In the genomic region with DNA sequence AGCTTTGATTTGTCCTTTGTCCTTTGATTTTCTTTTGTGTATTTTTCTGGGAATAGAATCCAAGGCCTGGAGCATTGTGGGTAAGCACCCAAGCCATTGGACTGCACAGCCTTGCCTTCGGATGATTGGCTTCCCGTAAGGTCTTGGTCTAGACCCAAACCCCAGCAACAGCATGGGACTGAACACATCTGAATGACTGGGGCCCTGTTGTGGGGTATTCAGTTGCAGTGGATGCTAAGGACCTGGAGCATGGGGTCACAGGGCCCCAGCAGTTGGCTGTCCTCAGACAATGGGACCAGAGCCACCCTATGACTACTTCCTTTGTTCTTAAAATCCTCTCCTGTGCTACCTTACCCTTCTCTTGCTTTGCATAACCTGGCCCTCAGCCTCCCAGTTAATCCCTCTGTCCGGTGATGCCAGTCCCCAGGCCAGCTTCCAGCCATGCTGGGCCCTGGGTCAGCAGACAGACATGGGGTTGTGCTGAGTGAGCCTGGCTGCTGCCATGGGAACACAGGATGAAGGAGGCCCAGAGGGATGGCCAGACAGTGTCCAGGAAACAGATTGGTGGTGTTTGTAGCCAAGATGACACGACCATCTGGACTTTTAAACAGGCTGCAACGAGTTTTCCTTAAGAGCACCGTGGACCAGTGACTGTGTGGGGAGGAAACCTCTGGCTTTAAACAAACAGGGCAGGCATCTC, we compare ENCODE assay signal across 9 mouse cellular contexts. TPM values are rescaled to one million over a fixed set of nuclear protein-coding genes. Genes with fewer than 3 reads are reported as not detected.
DNase-seq lines count a peak whose midpoint lies in the region; ATAC-seq lines count a peak whose summit lies in the region.
"Had no signal": no experiment of that assay in that cellular context is flagged by ENCODE, and none has a peak within 500 bp of the region (broad histone marks: within the 10 kb centered on the region; RNA-seq: fewer than 3 reads in every experiment).

No protein-coding gene starts in this region.

- H3K9ac ChIP-seq in limb, embryonic 11.5 days (ENCODE audit: low read length): no peak overlapping the region
- no peak overlapping the region for H3K9ac ChIP-seq in hindbrain, embryonic 16.5 days (ENCODE audit: low read depth, low read length)
- H3K9ac ChIP-seq in stomach, embryonic 16.5 days (ENCODE audit: low read length): no peak overlapping the region

- no peak overlapping the region for H3K4me3 ChIP-seq in limb, embryonic 11.5 days (ENCODE audit: low read depth, low read length)
- no peak overlapping the region for H3K4me3 ChIP-seq in limb, embryonic 10.5 days
- no peak overlapping the region for H3K4me3 ChIP-seq in hindbrain, embryonic 16.5 days (ENCODE audit: low read length)
- no peak overlapping the region for H3K4me3 ChIP-seq in stomach, embryonic 16.5 days (replicated peaks; ENCODE audit: low read length)

- H3K36me3 ChIP-seq in limb, embryonic 11.5 days (ENCODE audit: control insufficient read depth, insufficient read depth, low read length): peaks cover 2% of the 10 kb centered on the region; the same call in 1 of the 2 replicates
- peaks cover 68% of the 10 kb centered on the region for H3K36me3 ChIP-seq in limb, embryonic 10.5 days
- peaks cover 5% of the 10 kb centered on the region; the same call in 1 of the 2 replicates for H3K36me3 ChIP-seq in hindbrain, embryonic 16.5 days (ENCODE audit: control insufficient read depth, insufficient read depth, low read length)
- 0 out of 2 replicates have a peak, but pooled peaks cover 5% of the 10 kb centered on the region for H3K36me3 ChIP-seq in stomach, embryonic 16.5 days (ENCODE audit: control insufficient read depth, insufficient read depth, low read length)

- WGBS in limb, embryonic 11.5 days: 75% methylated on average over 6 of the region's 6 CpGs
- WGBS in limb, embryonic 10.5 days: 75% methylated on average over 6 of the region's 6 CpGs
- 39% methylated on average over 6 of the region's 6 CpGs for WGBS in hindbrain, embryonic 16.5 days
- WGBS in stomach, embryonic 16.5 days: 68% methylated on average over 6 of the region's 6 CpGs

- DNase-seq in limb, embryonic 11.5 days (ENCODE audit: low spot score): no peak
- DNase-seq in limb, embryonic 10.5 days (ENCODE audit: low spot score): no peak
- peak; percentile 53 for DNase-seq in gastrocnemius, postnatal 10 days
- DNase-seq in layer of hippocampus, postnatal 36 days: no peak
- no peak for DNase-seq in thymus, adult 18-20 months
- DNase-seq in testis, postnatal 14 days (ENCODE audit: low spot score): no peak

- peak; percentile 35; the same call in 1 of the 2 replicates for ATAC-seq in limb, embryonic 11.5 days (ENCODE audit: insufficient number of reproducible peaks, low FRiP score, low TSS enrichment, low read depth)
- ATAC-seq in hindbrain, embryonic 16.5 days: peak; percentile 85
- peak; percentile 33; the same call in 1 of the 2 replicates for ATAC-seq in stomach, embryonic 16.5 days (ENCODE audit: insufficient read depth, low FRiP score)

- H3K4me2 ChIP-seq in limb, embryonic 11.5 days (ENCODE audit: low read depth, severe bottlenecking): no peak overlapping the region
- H3K4me2 ChIP-seq in hindbrain, embryonic 16.5 days (ENCODE audit: low read length): no peak overlapping the region
- H3K4me2 ChIP-seq in stomach, embryonic 16.5 days (ENCODE audit: low read depth, low read length): no peak overlapping the region

- no peaks in the 10 kb centered on the region for H3K4me1 ChIP-seq in limb, embryonic 11.5 days (ENCODE audit: control insufficient read depth, insufficient read depth, low read length)
- H3K4me1 ChIP-seq in limb, embryonic 10.5 days: peaks cover 8% of the 10 kb centered on the region; the same call in 1 of the 2 replicates
- no peaks in the 10 kb centered on the region; the same call in 1 of the 2 replicates for H3K4me1 ChIP-seq in hindbrain, embryonic 16.5 days (ENCODE audit: control insufficient read depth, insufficient read depth, low read depth, low read length)
- H3K4me1 ChIP-seq in stomach, embryonic 16.5 days (ENCODE audit: control insufficient read depth, insufficient read depth, low read length): no peaks in the 10 kb centered on the region

- no peaks in the 10 kb centered on the region for H3K27me3 ChIP-seq in limb, embryonic 11.5 days (ENCODE audit: control insufficient read depth, insufficient read depth, low read length)
- no peaks in the 10 kb centered on the region for H3K27me3 ChIP-seq in limb, embryonic 10.5 days (ENCODE audit: low read depth, poor library complexity, severe bottlenecking)
- H3K27me3 ChIP-seq in hindbrain, embryonic 16.5 days (replicated peaks; ENCODE audit: control insufficient read depth, insufficient read depth, low read length): no peaks in the 10 kb centered on the region
- H3K27me3 ChIP-seq in stomach, embryonic 16.5 days (ENCODE audit: control insufficient read depth, insufficient read depth, low read length): no peaks in the 10 kb centered on the region

- no peak overlapping the region for H3K27ac ChIP-seq in limb, embryonic 11.5 days (replicated peaks; ENCODE audit: low read depth, low read length)
- H3K27ac ChIP-seq in limb, embryonic 10.5 days: no peak overlapping the region
- H3K27ac ChIP-seq in hindbrain, embryonic 16.5 days (ENCODE audit: low read depth, low read length): peak overlapping the region; percentile 68
- peak overlapping the region; percentile 1; the same call in 1 of the 2 replicates for H3K27ac ChIP-seq in stomach, embryonic 16.5 days (ENCODE audit: low read length)
- H3K27ac ChIP-seq: macrophage had no signal

- H3K9me3 ChIP-seq in limb, embryonic 11.5 days (ENCODE audit: control insufficient read depth, low read length): no peaks in the 10 kb centered on the region
- no peaks in the 10 kb centered on the region for H3K9me3 ChIP-seq in limb, embryonic 10.5 days (replicated peaks)
- no peaks in the 10 kb centered on the region for H3K9me3 ChIP-seq in hindbrain, embryonic 16.5 days (ENCODE audit: control insufficient read depth, low read length)
- H3K9me3 ChIP-seq in stomach, embryonic 16.5 days (replicated peaks; ENCODE audit: control insufficient read depth, low read length): no peaks in the 10 kb centered on the region

RNA-seq across cellular contexts. Expression of gene Apopt1, which starts 11.7 kb away (rescaled TPM):
- 55.1 and 61.1 TPM in 2 replicates for polyA plus RNA-seq in limb, embryonic 11.5 days (2014; fragmentation: Nextera tagmentation; extraction: Ambion mirVana)
- polyA plus RNA-seq in limb, embryonic 10.5 days (2016; fragmentation: Nextera tagmentation; extraction: Ambion mirVana): 57.4 and 64.8 TPM in 2 replicates
- total RNA-seq in gastrocnemius, postnatal 10 days (2021): 10 to 100 TPM; 34.7 to 39.5 TPM
- 52.9 and 54.7 TPM in 2 replicates for polyA plus RNA-seq in hindbrain, embryonic 16.5 days (2015; fragmentation: Nextera tagmentation; extraction: Ambion mirVana)
- polyA plus RNA-seq in stomach, embryonic 16.5 days (2015; fragmentation: Nextera tagmentation; extraction: Ambion mirVana): 43.0 and 47.0 TPM in 2 replicates
- 10 to 100 TPM; 35.7 to 37.9 TPM for total RNA-seq in layer of hippocampus, postnatal 36 days (2021)

RNA-seq across cellular contexts. Expression of gene Bag5, which starts 11.7 kb away (rescaled TPM):
- polyA plus RNA-seq in limb, embryonic 11.5 days (2014; fragmentation: Nextera tagmentation; extraction: Ambion mirVana): 56.8 and 58.2 TPM in 2 replicates
- 52.6 and 52.9 TPM in 2 replicates for polyA plus RNA-seq in limb, embryonic 10.5 days (2016; fragmentation: Nextera tagmentation; extraction: Ambion mirVana)
- total RNA-seq in gastrocnemius, postnatal 10 days (2021): 10 to 100 TPM; 17.5 to 21.1 TPM
- polyA plus RNA-seq in hindbrain, embryonic 16.5 days (2015; fragmentation: Nextera tagmentation; extraction: Ambion mirVana): 65.3 and 65.7 TPM in 2 replicates
- polyA plus RNA-seq in stomach, embryonic 16.5 days (2015; fragmentation: Nextera tagmentation; extraction: Ambion mirVana): 49.3 and 51.6 TPM in 2 replicates
- 10 to 100 TPM; 50.1 to 51.3 TPM for total RNA-seq in layer of hippocampus, postnatal 36 days (2021)

RNA-seq across cellular contexts. Expression of gene Klc1, which starts 33.9 kb away (rescaled TPM):
- polyA plus RNA-seq in limb, embryonic 11.5 days (2014; fragmentation: Nextera tagmentation; extraction: Ambion mirVana): 95.5 and 103 TPM in 2 replicates
- polyA plus RNA-seq in limb, embryonic 10.5 days (2016; fragmentation: Nextera tagmentation; extraction: Ambion mirVana): 87.5 and 98.0 TPM in 2 replicates
- 10 to 100 TPM; 81.0 to 96.2 TPM for total RNA-seq in gastrocnemius, postnatal 10 days (2021)
- polyA plus RNA-seq in hindbrain, embryonic 16.5 days (2015; fragmentation: Nextera tagmentation; extraction: Ambion mirVana): 630 and 654 TPM in 2 replicates
- polyA plus RNA-seq in stomach, embryonic 16.5 days (2015; fragmentation: Nextera tagmentation; extraction: Ambion mirVana): 90.8 and 96.1 TPM in 2 replicates
- 100 to 1,000 TPM; 672 to 713 TPM for total RNA-seq in layer of hippocampus, postnatal 36 days (2021)

RNA-seq across cellular contexts. Expression of gene Trmt61a, which starts 46.9 kb away (rescaled TPM):
- polyA plus RNA-seq in limb, embryonic 11.5 days (2014; fragmentation: Nextera tagmentation; extraction: Ambion mirVana): 6.3 and 7.4 TPM in 2 replicates
- 18.2 and 21.0 TPM in 2 replicates for polyA plus RNA-seq in limb, embryonic 10.5 days (2016; fragmentation: Nextera tagmentation; extraction: Ambion mirVana)
- total RNA-seq in gastrocnemius, postnatal 10 days (2021): 1 to 10 TPM; 3.8 to 5.4 TPM
- polyA plus RNA-seq in hindbrain, embryonic 16.5 days (2015; fragmentation: Nextera tagmentation; extraction: Ambion mirVana): 8.8 and 11.1 TPM in 2 replicates
- polyA plus RNA-seq in stomach, embryonic 16.5 days (2015; fragmentation: Nextera tagmentation; extraction: Ambion mirVana): 9.7 and 10.4 TPM in 2 replicates
- 10 to 100 TPM; 16.1 to 17.4 TPM for total RNA-seq in layer of hippocampus, postnatal 36 days (2021)

RNA-seq across cellular contexts. Expression of gene Ckb, which starts 52.6 kb away (rescaled TPM):
- 76.4 and 84.4 TPM in 2 replicates for polyA plus RNA-seq in limb, embryonic 11.5 days (2014; fragmentation: Nextera tagmentation; extraction: Ambion mirVana)
- polyA plus RNA-seq in limb, embryonic 10.5 days (2016; fragmentation: Nextera tagmentation; extraction: Ambion mirVana): 46.5 and 55.9 TPM in 2 replicates
- total RNA-seq in gastrocnemius, postnatal 10 days (2021): 10 to 100 TPM; 37.7 to 68.3 TPM
- polyA plus RNA-seq in hindbrain, embryonic 16.5 days (2015; fragmentation: Nextera tagmentation; extraction: Ambion mirVana): 1,949 and 2,238 TPM in 2 replicates
- polyA plus RNA-seq in stomach, embryonic 16.5 days (2015; fragmentation: Nextera tagmentation; extraction: Ambion mirVana): 698 and 764 TPM in 2 replicates
- 1,000 to 10,000 TPM; 1,201 to 1,207 TPM for total RNA-seq in layer of hippocampus, postnatal 36 days (2021)

Comparison
In these comparisons a context has a peak if more than half of its experiments do, and no peak if none do; other contexts are left out.
1. ATAC-seq: peak in every context shown above with its lines; median percentile 85 in hindbrain, embryonic 16.5 days; 35 in limb, embryonic 11.5 days; 33 in stomach, embryonic 16.5 days.
2. H3K27ac ChIP-seq: peak in hindbrain, embryonic 16.5 days (single experiment) and stomach, embryonic 16.5 days (single experiment); none in limb, embryonic 11.5 days (single experiment) and limb, embryonic 10.5 days (single experiment).